Mouse (Mus musculus) testis, postnatal 14 days (tissue): ENCODE results near the gene Htra2.
A peak's percentile ranks its signal among the peaks of the same experiment; 100 is the strongest.

ENCODE experiments used
- DNase-seq: peaks from one replicate; pipeline ENCODE4 v3.0.0; 2021; ENCODE audit warnings: low spot score

Gene Htra2

GRCm38 (mm10) chr6:83054871-83055431 is at the start of gene Htra2:
Htra2 (minus strand) TSS chr6:83055273.
- peak; percentile 63 for DNase-seq

DNA sequence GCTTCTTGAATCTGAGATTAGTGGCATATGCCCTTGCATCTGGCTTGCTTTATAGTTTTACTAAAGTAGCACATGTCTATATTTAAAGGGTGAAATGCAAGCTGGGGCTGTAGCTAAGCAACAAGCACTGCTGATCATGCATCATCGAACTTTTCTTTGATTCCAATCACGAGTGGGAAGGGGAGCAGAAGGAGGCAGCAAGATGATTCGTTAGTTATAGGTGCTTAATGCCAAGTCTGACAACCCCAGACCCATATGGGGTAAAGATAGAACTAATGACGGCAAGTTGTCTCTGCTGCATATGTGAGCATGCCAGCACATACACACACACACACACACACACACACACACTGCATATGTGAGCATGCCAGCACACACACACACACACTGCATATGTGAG is 49.1 kb upstream of the Htra2 start:
- DNase-seq = no peak

DNA sequence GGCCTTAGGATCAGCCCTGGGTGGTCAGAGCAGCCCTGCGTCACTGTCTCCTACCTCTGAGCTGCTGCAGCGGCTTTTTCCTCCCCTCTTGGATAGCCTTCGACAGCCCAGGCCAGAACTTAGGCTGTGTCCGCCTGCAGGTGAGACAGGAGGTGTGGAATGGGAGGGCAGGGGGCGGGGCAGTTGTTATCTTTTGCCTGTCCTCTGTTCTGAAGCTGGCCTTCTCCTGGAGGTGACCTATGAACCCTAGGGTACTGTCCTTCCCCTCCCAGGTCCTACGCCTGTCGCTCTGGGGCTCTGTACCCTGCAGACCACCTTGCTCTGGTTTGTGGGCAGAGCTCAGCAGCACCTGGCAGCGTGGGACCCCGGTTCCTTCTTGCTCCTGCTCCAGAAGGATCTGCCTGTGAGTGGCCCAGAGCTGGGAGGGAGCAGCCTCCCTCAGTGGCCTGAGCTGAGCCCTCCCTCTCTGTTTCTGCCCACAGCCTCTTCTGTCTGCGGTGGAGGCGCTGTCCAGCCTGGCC is 48.1 kb upstream of the Htra2 start:
- no peak for DNase-seq

GRCm38 (mm10) chr6:83101688-83102556 is 46.8 kb upstream of the Htra2 start:
- DNase-seq = peak; percentile 74

- peak; percentile 89 for DNase-seq
Observed at GRCm38 (mm10) chr6:83101316-83101687, 46.2 kb upstream of the Htra2 start, which contains the start of the genes Ccdc142 and Gm42688. Ccdc142 (plus strand) TSS chr6:83101601. Gm42688 (plus strand) TSS chr6:83101617.

- no peak for DNase-seq
Observed at GRCm38 (mm10) chr6:83098411-83098810, 43.3 kb upstream of the Htra2 start.

GRCm38 (mm10) chr6:83095968-83096367 is 40.9 kb upstream of the Htra2 start:
- no peak for DNase-seq

GRCm38 (mm10) chr6:83092416-83093127 is 37.5 kb upstream of the Htra2 start:
- no peak for DNase-seq

GRCm38 (mm10) chr6:83087926-83088260 is 32.8 kb upstream of the Htra2 start:
- DNase-seq = no peak

DNA sequence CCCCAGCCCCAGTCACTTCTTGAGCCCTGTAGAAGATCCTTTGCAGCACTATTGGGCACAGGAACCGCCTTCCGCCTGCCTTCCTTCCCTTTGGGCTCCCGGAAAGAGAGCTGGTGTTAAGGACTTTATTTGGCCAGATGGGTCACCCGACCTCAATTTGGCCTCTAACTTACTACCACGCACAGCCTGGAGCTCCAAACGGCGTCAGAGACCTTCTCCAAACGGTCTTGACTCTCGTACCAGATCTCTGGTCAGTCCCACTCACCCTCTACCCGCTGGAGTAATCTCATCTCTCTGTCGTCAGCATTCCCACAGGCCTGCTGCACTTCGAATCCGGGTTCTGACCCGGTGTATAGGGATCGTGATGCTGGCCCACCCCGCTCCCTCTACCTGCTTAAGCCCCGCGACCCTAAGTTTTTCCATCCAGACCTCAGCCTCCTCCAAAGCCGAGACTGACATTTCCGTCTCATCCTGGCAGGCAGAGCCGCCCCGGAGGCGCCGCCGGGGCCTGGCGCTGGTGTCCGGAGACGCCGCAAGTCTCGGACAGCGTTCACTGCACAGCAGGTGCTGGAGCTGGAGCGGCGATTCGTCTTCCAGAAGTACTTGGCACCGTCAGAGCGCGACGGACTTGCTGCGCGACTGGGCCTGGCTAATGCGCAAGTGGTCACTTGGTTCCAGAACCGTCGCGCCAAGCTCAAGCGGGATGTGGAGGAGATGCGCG is 32.3 kb upstream of the Htra2 start:
- no peak for DNase-seq

DNA sequence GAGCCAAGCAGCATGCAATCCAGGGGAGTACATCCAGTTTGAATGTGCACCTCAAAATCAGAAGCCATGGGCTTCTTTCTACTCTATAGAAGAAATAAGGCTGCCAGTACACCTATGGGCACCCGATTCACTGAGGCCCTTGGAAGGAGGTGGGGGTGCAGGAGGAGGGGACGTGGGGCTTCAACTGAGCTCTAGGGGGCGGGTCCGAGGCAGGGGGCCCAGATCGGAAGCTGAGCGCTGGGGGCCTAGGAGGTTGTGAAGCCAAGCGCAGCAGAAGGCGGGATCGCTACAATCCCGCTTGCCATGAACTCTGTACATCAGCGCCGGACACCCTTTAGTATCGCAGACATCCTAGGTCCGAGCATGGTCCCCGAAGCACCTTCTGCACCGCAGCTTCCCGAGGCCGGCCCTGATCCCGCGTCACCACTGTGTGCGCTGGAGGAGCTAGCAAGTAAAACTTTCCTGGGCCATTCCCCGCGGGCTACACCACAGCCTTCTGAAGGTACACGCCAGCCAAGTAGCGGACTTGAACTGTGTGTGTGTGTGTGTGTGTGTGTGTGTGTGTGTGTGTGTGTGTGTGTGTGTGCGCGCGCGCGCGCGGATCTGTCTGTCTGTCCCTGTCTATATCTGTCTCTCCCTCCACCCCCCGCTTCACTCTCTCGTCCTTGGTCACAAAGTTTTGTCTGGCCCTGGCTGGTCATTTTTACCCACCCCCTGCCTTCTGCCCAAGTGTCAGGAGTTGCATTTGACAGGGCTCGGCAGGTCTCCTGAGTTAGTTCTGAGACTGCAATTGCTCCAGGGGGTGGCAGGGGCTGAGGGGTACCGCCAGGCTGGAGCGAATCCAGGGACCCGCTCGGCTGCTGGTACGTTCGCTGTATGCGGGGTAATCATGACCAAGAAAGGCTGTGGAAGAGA is 31.3 kb upstream of the Htra2 start, which contains the start of gene Lbx2:
Gene Lbx2 (plus strand): TSS at position 247 of the 915 bp plus-strand sequence.
- no peak for DNase-seq

DNA sequence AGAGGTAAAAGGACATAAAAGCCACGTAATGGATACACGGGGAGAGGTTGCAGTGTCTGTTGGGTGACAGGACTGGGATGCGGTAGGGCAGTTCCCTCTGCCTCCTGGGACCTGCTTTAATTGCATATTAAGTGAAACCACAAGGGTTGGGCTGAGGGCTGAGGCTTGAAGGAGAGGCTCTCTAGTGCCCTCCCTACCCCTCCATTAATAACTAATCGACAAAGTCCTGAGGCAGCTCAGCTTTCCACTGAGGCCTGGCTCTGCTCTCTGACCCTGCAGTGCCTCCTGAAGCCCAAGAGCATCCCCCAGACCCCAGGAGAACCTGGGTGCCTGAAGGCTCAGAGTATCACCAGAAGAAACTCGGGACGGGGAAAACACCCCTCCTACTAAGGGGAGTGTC is 29.4 kb upstream of the Htra2 start:
- DNase-seq = no peak

- DNase-seq = no peak
Observed at GRCm38 (mm10) chr6:83083497-83083896, 28.4 kb upstream of the Htra2 start.

DNA sequence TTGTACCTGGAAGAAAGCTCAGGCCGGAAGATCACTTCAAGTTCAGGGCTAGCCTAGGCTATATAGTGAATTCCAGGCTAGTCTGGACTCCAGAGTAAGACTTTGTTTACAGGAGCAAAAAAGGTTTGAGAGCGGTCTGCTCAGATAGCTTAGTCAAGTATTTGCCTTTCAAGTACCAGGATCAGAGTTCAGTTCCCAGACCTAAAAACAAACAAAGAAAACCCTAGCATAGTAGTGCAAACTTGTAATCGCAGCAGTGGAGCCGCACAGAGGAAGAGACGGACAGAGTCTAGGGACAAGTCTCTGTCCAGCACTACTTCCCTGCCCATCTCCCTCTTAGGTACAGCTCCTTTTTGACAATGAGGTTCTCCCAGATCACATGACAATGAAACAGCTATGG is 25.1 kb upstream of the Htra2 start:
- DNase-seq = no peak

DNA sequence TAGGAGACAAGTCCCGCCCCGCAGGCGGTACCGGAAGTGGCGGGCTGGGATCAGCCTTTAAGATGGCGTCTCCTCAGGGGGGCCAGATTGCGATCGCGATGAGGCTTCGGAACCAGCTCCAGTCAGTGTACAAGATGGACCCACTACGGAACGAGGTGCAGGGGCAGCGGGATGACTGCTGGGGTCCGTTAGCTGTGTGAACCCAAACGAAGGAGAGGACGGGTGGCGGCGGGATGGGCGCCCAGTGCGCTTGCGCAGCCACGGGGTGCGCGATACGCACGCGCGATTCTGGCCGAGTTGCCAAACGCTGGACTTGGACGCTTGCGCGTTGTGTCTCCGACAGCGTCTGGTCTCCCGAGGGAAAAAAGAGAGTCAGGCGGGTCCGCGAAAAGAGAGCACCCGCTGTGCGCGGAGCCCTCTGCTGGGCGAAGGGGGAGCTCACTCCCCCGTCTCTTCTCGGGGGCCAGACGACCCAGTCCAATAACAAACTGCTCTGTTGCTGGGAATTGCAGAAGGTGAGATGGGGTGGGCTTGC is 23.3 kb upstream of the Htra2 start:
- DNase-seq = peak; percentile 98

GRCm38 (mm10) chr6:83077630-83078323 is 22.7 kb upstream of the Htra2 start, which contains the start of gene Pcgf1:
Pcgf1 (plus strand) TSS chr6:83077869.
- no peak for DNase-seq

- no peak for DNase-seq
Observed at GRCm38 (mm10) chr6:83074979-83075378, 19.9 kb upstream of the Htra2 start.

- no peak for DNase-seq
Observed at GRCm38 (mm10) chr6:83071220-83071619, 16.1 kb upstream of the Htra2 start.

GRCm38 (mm10) chr6:83070311-83071219 is 15.5 kb upstream of the Htra2 start:
- no peak for DNase-seq

- DNase-seq = no peak
Observed at GRCm38 (mm10) chr6:83070247-83070310, 15.0 kb upstream of the Htra2 start, which contains the start of gene Tlx2. Tlx2 (minus strand) TSS chr6:83070293.
